Mouse (Mus musculus): ENCODE results near the gene Cfc1.
"Not testable (repeated sequence)": the region's sequence is repeated elsewhere in the genome, so short reads cannot be mapped to it uniquely, and the experiment has no call there.

DNA sequence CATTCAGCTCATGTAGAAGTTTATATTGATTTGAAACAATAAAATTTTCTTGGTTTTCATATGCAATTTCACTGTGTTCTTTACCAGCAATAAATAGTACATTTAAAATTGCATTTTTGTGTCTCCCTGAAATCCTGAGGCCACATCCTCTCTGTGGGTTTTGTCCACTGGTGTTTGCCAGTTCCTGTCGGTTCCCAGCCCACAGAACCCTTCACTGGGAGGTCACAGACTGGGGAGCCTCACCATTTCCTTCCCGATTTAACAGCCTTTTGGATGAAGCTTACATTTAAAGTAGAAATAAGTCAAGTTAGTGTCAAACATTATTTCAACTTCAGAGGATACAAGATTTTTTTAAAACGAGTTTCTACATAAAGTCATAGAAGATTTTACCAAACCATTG is 874 bp upstream of the Cfc1 start:
- not testable (repeated sequence) for TF ChIP-seq KAT2A (conservative IDR thresholded peaks at IDR 0.05; ENCODE audit: low read depth, low read length); EP300 (IDR thresholded peaks at IDR 0.05; ENCODE audit: low read depth in 1 of 2, low read length in 2 of 2); SMC3 (IDR thresholded peaks at IDR 0.05; ENCODE audit: low read depth, low read length); CTCF (IDR thresholded peaks at IDR 0.05 in 2 of 3, conservative IDR thresholded peaks at IDR 0.05 in 1 of 3; ENCODE audit: control insufficient read depth in 1 of 3, insufficient read depth in 1 of 3, low read depth in 2 of 3, low read length in 3 of 3, poor library complexity in 1 of 3, severe bottlenecking in 1 of 3); POLR2A (IDR thresholded peaks at IDR 0.05; ENCODE audit: control insufficient read depth in 1 of 2, insufficient read depth in 1 of 2, low read depth in 1 of 2, low read length in 2 of 2, poor library complexity in 1 of 2)
